Mouse (Mus musculus): ENCODE results near the gene E2f8. TPM values are rescaled to one million over a fixed set of nuclear protein-coding genes. Genes with fewer than 3 reads are reported as not detected.

E2f8 gene
- total and polyA plus RNA-seq, 3 experiments = 2.6 to 17.1 (median 3.8) TPM

DNA sequence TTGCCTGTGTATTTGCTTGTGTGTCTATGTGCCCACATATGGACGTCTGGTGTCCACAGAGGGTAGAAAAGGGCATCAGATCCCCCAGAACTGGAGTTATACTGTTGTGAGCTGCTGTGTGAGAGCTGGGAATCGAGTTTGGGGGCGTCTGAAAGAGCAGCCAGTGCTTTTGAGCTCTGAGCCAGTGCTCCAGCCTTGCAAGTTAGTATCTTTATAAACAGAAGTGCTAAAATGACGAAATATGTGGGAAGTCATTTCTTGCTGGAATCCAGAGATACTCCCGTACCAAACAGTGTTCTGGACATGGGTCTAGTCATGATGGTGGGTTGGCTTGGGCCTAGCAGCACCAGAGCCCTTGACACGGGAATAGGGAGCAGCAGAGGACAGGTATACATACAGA, 13.4 kb upstream of the E2f8 start:
- no peaks in the 10 kb centered on the region for H3K9me3 ChIP-seq (replicated peaks; ENCODE audit: low read length)

DNA sequence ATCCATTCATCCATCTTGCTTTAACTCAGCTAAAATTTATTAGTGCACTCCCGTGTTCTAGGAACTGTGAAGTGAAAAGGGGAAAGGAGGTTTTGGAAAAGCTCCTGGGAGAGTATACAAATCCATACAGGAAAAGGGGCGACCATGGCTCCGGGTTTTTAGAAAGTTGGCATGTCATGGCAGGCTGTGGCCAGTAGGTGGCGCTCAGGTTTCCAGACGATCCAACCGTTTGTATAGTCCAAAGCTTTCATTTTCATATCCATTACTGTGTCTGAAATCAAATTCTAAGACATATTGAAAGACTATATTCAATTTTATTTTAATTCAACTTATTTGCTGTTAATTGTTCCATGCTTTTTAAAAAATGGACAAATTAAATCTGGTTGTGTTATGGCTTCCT, 12.8 kb upstream of the E2f8 start:
- dilution Hi-C loops (cut with MboI; ENCODE audit: extremely low pct_ligation_motif_present, extremely low pct_unique_long_range_greater_than_20kb, low sequenced_read_pairs) = no loop called here
- TF ChIP-seq MAZ (IDR thresholded peaks at IDR 0.05; ENCODE audit: low read depth, low read length) (no peak), MEF2A (IDR thresholded peaks at IDR 0.05; ENCODE audit: borderline replicate concordance, low read depth, low read length) (peak; percentile 30; the same call in 1 of the 2 replicates), RCOR1 (conservative IDR thresholded peaks at IDR 0.05; ENCODE audit: low read depth, low read length) (no peak), ETS1 (conservative IDR thresholded peaks at IDR 0.05; ENCODE audit: low read depth, low read length) (no peak), IRF4 (IDR thresholded peaks at IDR 0.05; ENCODE audit: low read depth, low read length) (no peak), TCF12 (IDR thresholded peaks at IDR 0.05; ENCODE audit: low read depth, low read length) (no peak), MYC (IDR thresholded peaks at IDR 0.05; ENCODE audit: low read depth, low read length) (no peak), HCFC1 (IDR thresholded peaks at IDR 0.05; ENCODE audit: low read depth, low read length) (no peak), ZC3H11A (IDR thresholded peaks at IDR 0.05; ENCODE audit: low read depth, low read length) (peak; percentile 28), SMC3 (IDR thresholded peaks at IDR 0.05; ENCODE audit: low read depth, low read length) (peak; percentile 82), CTCF (conservative IDR thresholded peaks at IDR 0.05 in 1 of 2, IDR thresholded peaks at IDR 0.05 in 1 of 2; ENCODE audit: low read depth in 2 of 2, low read length in 2 of 2) (peak; percentile 80 to 88), RAD21 (IDR thresholded peaks at IDR 0.05; ENCODE audit: low read depth, low read length) (peak; percentile 63)

More for the DNA sequence above, 13.4 kb upstream of the E2f8 start:
- H3K79me2 ChIP-seq (replicated peaks; ENCODE audit: control insufficient read depth, extremely low read depth, insufficient read depth, poor library complexity, severe bottlenecking) = no peaks in the 10 kb centered on the region
- DNase-seq (ENCODE audit: extremely low read depth) = no peak
- peaks cover 2 to 4% of the 10 kb centered on the region in 2 experiments; a peak in 2 of 4 replicates for H3K4me1 ChIP-seq (ENCODE audit: control insufficient read depth in 1 of 2, insufficient read depth in 2 of 2)
- no peak overlapping the region for H3K9ac ChIP-seq (ENCODE audit: insufficient read depth, low read depth)
- no peaks in the 10 kb centered on the region for H3K36me3 ChIP-seq (replicated peaks in 1 of 2; ENCODE audit: control insufficient read depth in 1 of 2, insufficient read depth in 1 of 2, low read length in 1 of 2)
- H3K27ac ChIP-seq (ENCODE audit: insufficient read depth, low read depth) = no peak overlapping the region
- H3K4me3 ChIP-seq (replicated peaks in 1 of 3; ENCODE audit: low read depth in 2 of 3, low read length in 2 of 3, poor library complexity in 1 of 3) = no peak overlapping the region
- dilution Hi-C loops (cut with MboI; ENCODE audit: extremely low pct_ligation_motif_present, extremely low pct_unique_long_range_greater_than_20kb, low sequenced_read_pairs) (no loop called here), in situ Hi-C loops (cut with MboI; ENCODE audit: low pct_ligation_motif_present, low pct_unique_long_range_greater_than_20kb, low sequenced_read_pairs) (no loop called here)
- H3K4me2 ChIP-seq (ENCODE audit: insufficient read depth, low read depth, poor library complexity, severe bottlenecking) = no peak overlapping the region
- TF ChIP-seq POLR2A (IDR thresholded peaks at IDR 0.05; ENCODE audit: low read depth, low read length) = no peak
- peaks cover 14% of the 10 kb centered on the region for H3K27me3 ChIP-seq (replicated peaks)

DNA sequence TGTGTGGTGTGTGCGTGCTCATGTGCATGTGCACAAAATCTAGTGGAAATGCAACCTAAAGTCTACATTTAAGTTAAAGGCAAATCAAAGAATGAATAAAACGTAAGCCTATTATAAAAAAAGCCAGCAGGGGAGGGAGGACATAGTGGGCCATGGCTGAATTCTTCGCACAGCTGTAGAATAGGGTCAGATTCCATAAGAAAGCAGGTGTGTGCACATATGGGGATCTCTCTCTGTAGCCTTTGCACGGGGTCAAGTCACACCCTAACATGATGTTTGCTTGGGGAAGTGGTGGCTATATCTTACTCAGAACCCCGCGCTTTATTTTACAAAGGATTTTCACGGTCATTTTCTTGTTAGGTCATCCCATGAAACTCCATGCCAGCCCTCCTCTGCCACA, 11.7 kb upstream of the E2f8 start:
- H3K9ac ChIP-seq (ENCODE audit: insufficient read depth, low read depth) = no peak overlapping the region
- no peak for TF ChIP-seq MAFK (IDR thresholded peaks at IDR 0.05; ENCODE audit: insufficient replicate concordance, low read length)
- TF ChIP-seq CHD2 (IDR thresholded peaks at IDR 0.05; ENCODE audit: low read length) = no peak
- no peak for TF ChIP-seq HCFC1 (IDR thresholded peaks at IDR 0.05; ENCODE audit: low read depth, low read length)
- no peak for TF ChIP-seq PAX5 (IDR thresholded peaks at IDR 0.05; ENCODE audit: low read length)
- TF ChIP-seq SMC3 (IDR thresholded peaks at IDR 0.05; ENCODE audit: low read depth, low read length) = no peak
- no peak for TF ChIP-seq SIN3A (IDR thresholded peaks at IDR 0.05; ENCODE audit: low read length)
- no peak for TF ChIP-seq MXI1 (IDR thresholded peaks at IDR 0.05; ENCODE audit: low read depth, low read length)
- no peak for TF ChIP-seq ZKSCAN1 (IDR thresholded peaks at IDR 0.05; ENCODE audit: borderline replicate concordance, low read depth, low read length)
- TF ChIP-seq BHLHE40 (IDR thresholded peaks at IDR 0.05; ENCODE audit: low read depth, low read length) = no peak
- no peak for TF ChIP-seq ZC3H11A (IDR thresholded peaks at IDR 0.05; ENCODE audit: low read depth, low read length)
- in situ Hi-C loops (cut with MboI; ENCODE audit: low pct_ligation_motif_present, low pct_unique_long_range_greater_than_20kb, low sequenced_read_pairs) = no loop called here
- dilution Hi-C loops (cut with MboI; ENCODE audit: extremely low pct_ligation_motif_present, extremely low pct_unique_long_range_greater_than_20kb, low sequenced_read_pairs) = no loop called here
- no peak for DNase-seq (ENCODE audit: extremely low read depth)
- H3K79me2 ChIP-seq (replicated peaks; ENCODE audit: control insufficient read depth, extremely low read depth, insufficient read depth, poor library complexity, severe bottlenecking) = no peaks in the 10 kb centered on the region
- no peak overlapping the region for H3K4me2 ChIP-seq (ENCODE audit: insufficient read depth, low read depth, poor library complexity, severe bottlenecking)
- peaks cover 0 to 4% of the 10 kb centered on the region in 2 experiments; a peak in 1 of 4 replicates for H3K4me1 ChIP-seq (ENCODE audit: control insufficient read depth in 1 of 2, insufficient read depth in 2 of 2)
- no peaks in the 10 kb centered on the region for H3K9me3 ChIP-seq (replicated peaks; ENCODE audit: low read length)
- no peak overlapping the region for H3K27ac ChIP-seq (ENCODE audit: insufficient read depth, low read depth)
- H3K4me3 ChIP-seq (replicated peaks in 1 of 3; ENCODE audit: low read depth in 2 of 3, low read length in 2 of 3, poor library complexity in 1 of 3) = no peak overlapping the region
- peaks cover 26% of the 10 kb centered on the region for H3K27me3 ChIP-seq (replicated peaks)
- H3K36me3 ChIP-seq (replicated peaks in 1 of 2; ENCODE audit: control insufficient read depth in 1 of 2, insufficient read depth in 1 of 2, low read length in 1 of 2) = no peaks in the 10 kb centered on the region

More for the DNA sequence above, 12.8 kb upstream of the E2f8 start:
- Histone ChIP-seq H3K79me2 (replicated peaks; ENCODE audit: control insufficient read depth, extremely low read depth, insufficient read depth, poor library complexity, severe bottlenecking) (no peaks in the 10 kb centered on the region), H3K4me3 (replicated peaks in 1 of 3; ENCODE audit: low read depth in 2 of 3, low read length in 2 of 3, poor library complexity in 1 of 3) (no peak overlapping the region), H3K4me2 (ENCODE audit: insufficient read depth, low read depth, poor library complexity, severe bottlenecking) (0 out of 2 replicates have a peak overlapping the region, but pooled peaks have one; percentile 27), H3K27me3 (replicated peaks) (peaks cover 17% of the 10 kb centered on the region), H3K4me1 (ENCODE audit: control insufficient read depth in 1 of 2, insufficient read depth in 2 of 2) (peaks cover 2 to 4% of the 10 kb centered on the region in 2 experiments; a peak in 2 of 4 replicates), H3K27ac (ENCODE audit: insufficient read depth, low read depth) (no peak overlapping the region), H3K36me3 (replicated peaks in 1 of 2; ENCODE audit: control insufficient read depth in 1 of 2, insufficient read depth in 1 of 2, low read length in 1 of 2) (no peaks in the 10 kb centered on the region), H3K9ac (ENCODE audit: insufficient read depth, low read depth) (no peak overlapping the region), H3K9me3 (replicated peaks; ENCODE audit: low read length) (no peaks in the 10 kb centered on the region)
- in situ Hi-C loops (cut with MboI; ENCODE audit: low pct_ligation_motif_present, low pct_unique_long_range_greater_than_20kb, low sequenced_read_pairs) = no loop called here
- DNase-seq (ENCODE audit: extremely low read depth) = peak; percentile 45

All from CH12.LX (cell line).